Mouse (Mus musculus): Measurements from ENCODE around the gene Pik3cb.

Gene Pik3cb

DNA sequence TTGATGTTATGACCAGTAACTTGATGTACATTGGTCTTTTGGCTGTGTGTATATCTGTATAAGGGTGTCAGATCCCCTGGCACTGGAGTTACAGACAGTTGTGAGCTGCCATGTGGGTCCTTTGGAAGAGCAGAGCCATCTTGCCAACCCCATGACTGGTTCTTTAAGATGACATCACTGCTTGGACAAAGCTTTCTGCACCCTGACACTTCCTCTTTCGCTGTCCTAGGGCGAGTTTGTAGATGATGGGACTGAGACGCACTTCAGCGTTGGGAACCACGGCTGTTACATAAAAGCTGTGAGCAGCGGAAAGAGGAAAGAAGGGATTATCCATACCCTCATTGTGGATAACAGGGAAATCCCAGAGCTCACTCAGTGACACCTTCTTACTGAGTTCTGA, 139.1 kb downstream of the Pik3cb start:
- DNase-seq (ENCODE audit: low spot score), result no peak

DNA sequence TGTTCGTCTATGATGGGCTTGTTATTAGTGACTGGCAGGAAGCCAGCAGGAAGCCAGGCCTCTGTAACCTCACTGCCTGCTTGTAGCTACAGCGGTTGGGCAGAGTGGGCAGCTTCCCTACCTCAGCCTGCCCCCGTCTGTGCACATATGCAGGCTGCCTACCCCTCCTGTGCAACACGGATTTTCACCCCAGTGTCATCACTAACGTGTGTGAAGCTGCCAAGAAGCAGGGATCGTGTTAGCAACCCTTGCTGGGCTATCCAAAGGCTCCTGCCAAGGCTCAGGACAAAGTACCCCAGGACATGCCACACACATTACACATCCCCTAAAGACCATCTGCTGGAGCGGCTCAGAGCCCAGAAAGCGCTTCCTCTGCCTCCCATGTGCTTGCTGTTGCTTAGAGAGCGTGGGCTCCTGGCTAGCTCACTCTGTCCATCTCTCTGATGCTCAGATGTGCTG, 140.5 kb downstream of the Pik3cb start:
- DNase-seq (ENCODE audit: low spot score), result no peak

DNA sequence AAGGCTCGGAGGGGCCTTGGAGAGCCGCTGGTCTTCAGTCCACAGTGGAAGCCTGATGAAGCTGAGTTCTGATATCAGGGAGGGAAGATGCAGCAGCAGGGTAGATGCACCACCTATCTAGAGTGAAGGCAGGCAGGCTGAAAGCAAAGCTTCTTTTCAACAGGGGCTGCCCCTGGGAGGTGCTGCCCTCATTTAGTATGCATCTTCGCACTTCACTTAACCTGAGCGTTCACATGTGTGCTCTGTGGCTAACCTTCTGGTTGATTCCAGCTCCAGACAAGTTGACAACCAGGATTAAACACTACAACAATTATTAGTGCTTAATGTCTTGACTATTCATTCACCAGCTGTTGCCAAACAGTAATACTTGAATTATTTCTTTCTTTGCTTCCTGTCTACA, 146.3 kb downstream of the Pik3cb start:
- no peak for DNase-seq (ENCODE audit: low spot score)

DNA sequence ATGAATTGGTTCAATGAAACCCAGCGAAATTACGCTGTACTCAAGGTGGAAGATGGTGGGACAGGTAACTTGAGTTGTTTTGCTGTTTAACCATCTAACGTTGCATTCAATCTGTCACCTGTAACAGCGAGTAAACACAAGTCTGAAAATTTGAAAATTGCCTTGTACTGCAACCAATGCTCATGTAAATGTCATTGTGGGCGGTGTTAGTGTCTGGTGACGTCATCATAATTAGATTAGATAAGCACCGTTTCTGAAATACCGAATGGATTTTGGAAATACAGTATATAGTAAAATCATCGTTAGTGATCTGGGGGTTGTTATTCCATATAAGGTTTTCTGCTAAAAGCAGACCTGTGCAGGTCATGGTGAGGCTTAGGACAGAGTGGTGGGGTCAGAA, 153.3 kb downstream of the Pik3cb start:
- peak; percentile 51 for DNase-seq (ENCODE audit: low spot score)
